Mouse (Mus musculus) heart, postnatal 0 days (tissue): ENCODE measurements at regions not wholly inside any gene's neighbourhood (a gene's known extent, or its start where the extent isn't known, plus 50 kb on each side); places are given as distances from the start of the nearest gene placed in this dataset.

Source experiments
- ATAC-seq: fragments of 200-750 bp; cut with Nextera tagmentation; 2 replicates; pipeline ENCODE4 v1.8.0; 2017; ENCODE audit warnings: low read depth, moderate number of reproducible peaks, moderate library complexity; ENCODE audit not compliant: insufficient read depth
- DNase-seq: peaks from one replicate; pipeline ENCODE4 v3.0.0-alpha.2; 2016; ENCODE audit warnings: low spot score
- H3K27ac ChIP-seq: fragments of 300-500 bp; sonication (generic); 2 replicates; pipeline ENCODE4 v1.5.1; 2014; ENCODE audit warnings: low read depth, mild to moderate bottlenecking
- H3K27me3 ChIP-seq: fragments of 300-500 bp; sonication (generic); 2 replicates; pipeline ENCODE4 v1.6.1; 2014; ENCODE audit warnings: low read length, mixed read lengths; ENCODE audit not compliant: control insufficient read depth, insufficient read depth
- H3K36me3 ChIP-seq: fragments of 300-500 bp; sonication (generic); replicated peaks from 2 replicates; pipeline ENCODE4 v1.6.1; 2014; ENCODE audit warnings: low read length, mixed read lengths; ENCODE audit not compliant: control insufficient read depth, insufficient read depth
- H3K4me1 ChIP-seq: fragments of 300-500 bp; sonication (generic); 2 replicates; pipeline ENCODE4 v1.6.1; 2014; ENCODE audit warnings: antibody characterized with exemption; ENCODE audit not compliant: control insufficient read depth, insufficient read depth
- H3K4me2 ChIP-seq: fragments of 300-500 bp; sonication (generic); 2 replicates; pipeline ENCODE4 v1.6.1; 2014; ENCODE audit warnings: low read depth, mild to moderate bottlenecking, low read length, moderate library complexity
- H3K4me3 ChIP-seq: fragments of 300-500 bp; sonication (generic); 2 replicates; pipeline ENCODE4 v1.5.1; 2014; ENCODE audit warnings: low read depth, low read length
- H3K9ac ChIP-seq: fragments of 300-500 bp; sonication (generic); replicated peaks from 2 replicates; pipeline ENCODE4 v1.6.1; 2014; ENCODE audit warnings: low read depth, low read length, mixed read lengths
- H3K9me3 ChIP-seq: fragments of 300-500 bp; sonication (generic); replicated peaks from 2 replicates; pipeline ENCODE4 v1.6.1; 2016; ENCODE audit warnings: low read length; ENCODE audit not compliant: control insufficient read depth
- CTCF ChIP-seq: IDR thresholded peaks from 2 replicates; pipeline ENCODE4 v1.5.1; 2016; ENCODE audit warnings: antibody characterized with exemption, control low read depth, low read depth
- EP300 ChIP-seq: IDR thresholded peaks from 2 replicates; pipeline ENCODE4 v1.6.1; 2016; ENCODE audit warnings: antibody characterized with exemption, low read depth
- WGBS: fragments of 180-500 bp; shearing (Covaris S2); extraction: QIAGEN DNeasy Blood & Tissue Kit; methylation state at CpG from one replicate; pipeline ENCODE4 v1.1.7; 2014; 5-methylcytosine and 5-hydroxymethylcytosine counted together

DNA sequence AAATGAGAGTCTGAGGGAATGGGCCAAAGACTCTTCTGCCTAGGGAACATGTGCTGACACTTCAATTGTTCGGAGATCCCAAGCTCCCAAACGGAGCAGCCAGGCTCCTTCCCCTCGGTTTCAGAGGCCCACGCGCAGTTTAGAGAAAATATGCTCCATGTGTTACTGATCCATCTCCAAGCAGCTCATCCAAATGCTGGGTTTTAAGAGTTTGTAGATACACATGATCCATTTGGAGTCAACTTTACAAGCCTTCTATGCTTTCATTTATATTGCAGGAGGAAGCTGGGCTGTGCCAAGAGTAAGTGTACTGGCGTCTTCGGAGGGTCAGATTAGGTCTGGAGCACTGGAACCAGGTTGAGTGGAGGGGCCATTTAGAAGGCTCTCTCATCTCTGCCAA lies 102.0 kb upstream of the Gdf10 start:
- 77% methylated on average over 7 of the region's 7 CpGs for WGBS
- no peak overlapping the region for H3K27ac ChIP-seq
- no peak for TF ChIP-seq CTCF
- TF ChIP-seq EP300: no peak
- H3K4me3 ChIP-seq: no peak overlapping the region
- H3K27me3 ChIP-seq: 0 out of 2 replicates have a peak, but pooled peaks cover 3% of the 10 kb centered on the region
- H3K36me3 ChIP-seq: no peaks in the 10 kb centered on the region
- no peak overlapping the region for H3K4me2 ChIP-seq
- DNase-seq: no peak
- H3K9ac ChIP-seq: no peak overlapping the region
- H3K4me1 ChIP-seq: no peaks in the 10 kb centered on the region
- no peaks in the 10 kb centered on the region for H3K9me3 ChIP-seq
- no peak for ATAC-seq

DNA sequence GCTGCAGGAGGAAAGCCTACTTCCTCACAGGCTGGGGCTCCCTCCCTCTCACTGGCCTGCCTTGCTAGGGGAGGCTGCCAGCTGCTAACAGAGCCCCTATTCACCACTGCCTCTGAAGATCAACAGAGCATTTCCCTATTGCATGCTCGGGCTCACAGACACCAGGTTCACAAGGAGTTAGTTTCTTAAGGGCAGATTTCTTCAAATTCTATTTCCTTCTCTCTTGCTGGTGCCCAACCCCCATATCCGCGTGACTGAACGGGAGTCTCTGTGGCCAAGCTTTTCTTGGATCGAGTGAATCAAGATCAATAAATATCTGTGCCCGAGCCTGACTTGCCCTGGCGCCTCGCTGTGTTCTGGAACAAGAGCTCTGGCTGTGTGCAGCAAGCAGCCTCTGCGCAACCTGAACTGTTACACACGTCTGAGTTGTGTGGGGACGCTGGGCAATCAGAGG lies 98.9 kb upstream of the Gdf10 start:
- no peak for TF ChIP-seq CTCF
- TF ChIP-seq EP300: no peak
- Histone ChIP-seq H3K4me2 (no peak overlapping the region), H3K27me3 (0 out of 2 replicates have a peak, but pooled peaks cover 3% of the 10 kb centered on the region), H3K27ac (no peak overlapping the region), H3K9me3 (no peaks in the 10 kb centered on the region), H3K9ac (no peak overlapping the region), H3K36me3 (no peaks in the 10 kb centered on the region), H3K4me1 (no peaks in the 10 kb centered on the region), H3K4me3 (no peak overlapping the region)
- ATAC-seq (no peak), DNase-seq (no peak)
- WGBS: 52% methylated on average over 11 of the region's 11 CpGs

DNA sequence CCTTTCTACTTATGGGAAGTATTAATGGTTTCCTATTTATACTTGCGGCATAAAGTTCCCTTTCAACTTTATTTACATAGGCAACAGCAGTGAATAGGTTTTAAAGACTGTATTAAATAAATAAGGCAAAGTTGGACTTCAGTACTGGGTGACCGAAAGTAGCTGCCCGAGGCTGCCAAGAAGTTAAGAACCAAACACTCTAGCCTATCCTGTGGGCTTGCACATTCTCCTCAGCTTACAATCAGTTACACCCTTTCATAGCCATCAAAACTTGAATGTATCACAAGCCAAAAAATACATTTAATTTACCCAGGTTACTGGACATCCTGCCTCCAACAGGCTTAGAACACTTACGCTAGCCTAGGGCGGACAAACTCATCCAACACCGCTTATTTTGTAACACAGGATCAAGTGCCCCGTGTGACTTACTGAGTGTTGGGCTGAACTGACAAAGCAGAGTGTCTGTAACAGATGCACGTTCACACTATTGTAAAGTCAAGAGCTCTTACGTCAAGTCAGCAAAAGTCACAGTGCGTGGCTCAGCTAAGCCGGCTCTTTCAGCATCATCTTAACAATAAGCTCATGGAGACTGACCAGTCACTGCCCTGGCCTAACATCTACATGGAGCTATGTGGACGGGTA lies 97.3 kb upstream of the Gdf10 start:
- 52% methylated on average over 12 of the region's 12 CpGs for WGBS
- DNase-seq: no peak
- H3K9ac ChIP-seq: no peak overlapping the region
- H3K9me3 ChIP-seq: no peaks in the 10 kb centered on the region
- H3K27ac ChIP-seq: no peak overlapping the region
- no peak for ATAC-seq
- H3K27me3 ChIP-seq: 0 out of 2 replicates have a peak, but pooled peaks cover 3% of the 10 kb centered on the region
- H3K4me2 ChIP-seq: no peak overlapping the region
- no peak overlapping the region for H3K4me3 ChIP-seq
- no peak for TF ChIP-seq CTCF
- no peak for TF ChIP-seq EP300
- H3K36me3 ChIP-seq: no peaks in the 10 kb centered on the region
- no peaks in the 10 kb centered on the region for H3K4me1 ChIP-seq

DNA sequence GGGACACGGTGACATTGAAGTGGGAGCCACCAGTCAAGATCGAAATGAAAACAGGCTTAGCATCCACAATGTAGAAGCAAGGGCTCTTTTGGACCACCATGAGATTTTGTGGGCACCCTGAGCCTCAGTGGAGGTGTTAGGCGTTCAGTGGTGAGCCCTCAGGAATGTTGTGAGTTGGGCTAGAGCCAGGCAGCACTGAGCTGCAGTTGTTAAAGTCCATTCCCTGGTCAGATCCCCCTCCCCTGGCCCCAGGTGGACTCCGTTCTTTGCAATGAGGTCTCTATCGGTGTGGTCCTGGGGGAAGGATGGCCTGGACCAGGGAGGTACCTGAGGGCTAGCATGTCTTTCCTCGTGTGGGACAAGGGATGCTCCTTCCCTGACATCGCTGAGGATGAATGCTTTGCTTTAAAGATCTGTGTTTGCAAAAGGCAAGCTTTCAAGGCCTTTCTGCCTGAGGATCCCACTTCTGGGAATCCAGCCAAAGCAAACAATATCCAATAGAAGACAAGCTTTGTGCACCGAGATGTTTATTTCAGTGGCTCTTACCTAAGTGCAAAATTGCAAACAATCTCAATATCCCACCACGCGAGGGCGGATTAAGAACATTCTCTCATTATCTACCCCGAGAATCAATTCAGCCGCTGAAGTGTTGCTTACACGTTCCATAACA lies 90.6 kb upstream of the Gdf10 start:
- Histone ChIP-seq H3K4me2 (no peak overlapping the region), H3K4me3 (no peak overlapping the region), H3K9ac (no peak overlapping the region), H3K4me1 (peaks cover 3% of the 10 kb centered on the region; the same call in 1 of the 2 replicates), H3K27ac (no peak overlapping the region), H3K9me3 (no peaks in the 10 kb centered on the region), H3K27me3 (no peaks in the 10 kb centered on the region), H3K36me3 (no peaks in the 10 kb centered on the region)
- WGBS: 48% methylated on average over 14 of the region's 14 CpGs
- DNase-seq (no peak), ATAC-seq (no peak)
- TF ChIP-seq CTCF (no peak), EP300 (no peak)

DNA sequence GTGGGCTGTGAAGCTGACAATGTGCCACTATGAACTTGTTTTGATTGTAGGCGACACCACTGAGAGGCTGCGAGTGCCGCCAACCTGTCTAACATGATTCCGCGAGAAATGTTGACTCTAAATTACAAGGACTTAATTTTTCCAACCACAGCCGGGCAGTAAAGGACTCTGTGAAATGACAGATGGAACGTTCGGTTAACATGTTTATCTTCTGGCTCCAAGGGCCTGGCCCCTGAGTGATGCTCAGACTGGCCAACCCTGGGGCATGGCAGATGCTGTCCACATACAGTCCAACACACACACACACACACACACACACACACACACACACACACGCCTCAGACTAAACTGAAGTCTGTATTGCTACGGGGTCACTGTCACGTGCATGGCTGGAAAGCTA lies 87.0 kb upstream of the Gdf10 start:
- TF ChIP-seq EP300 (no peak), CTCF (no peak)
- H3K4me2 ChIP-seq: no peak overlapping the region
- no peak overlapping the region for H3K9ac ChIP-seq
- no peak for ATAC-seq
- no peak for DNase-seq
- H3K4me3 ChIP-seq: no peak overlapping the region
- no peak overlapping the region for H3K27ac ChIP-seq
- H3K4me1 ChIP-seq: peaks cover 3% of the 10 kb centered on the region; the same call in 1 of the 2 replicates
- 82% methylated on average over 11 of the region's 11 CpGs for WGBS
- H3K36me3 ChIP-seq: no peaks in the 10 kb centered on the region
- no peaks in the 10 kb centered on the region for H3K27me3 ChIP-seq
- no peaks in the 10 kb centered on the region for H3K9me3 ChIP-seq
